ENCODE assay signal across 8 mouse cellular contexts in the genomic region with DNA sequence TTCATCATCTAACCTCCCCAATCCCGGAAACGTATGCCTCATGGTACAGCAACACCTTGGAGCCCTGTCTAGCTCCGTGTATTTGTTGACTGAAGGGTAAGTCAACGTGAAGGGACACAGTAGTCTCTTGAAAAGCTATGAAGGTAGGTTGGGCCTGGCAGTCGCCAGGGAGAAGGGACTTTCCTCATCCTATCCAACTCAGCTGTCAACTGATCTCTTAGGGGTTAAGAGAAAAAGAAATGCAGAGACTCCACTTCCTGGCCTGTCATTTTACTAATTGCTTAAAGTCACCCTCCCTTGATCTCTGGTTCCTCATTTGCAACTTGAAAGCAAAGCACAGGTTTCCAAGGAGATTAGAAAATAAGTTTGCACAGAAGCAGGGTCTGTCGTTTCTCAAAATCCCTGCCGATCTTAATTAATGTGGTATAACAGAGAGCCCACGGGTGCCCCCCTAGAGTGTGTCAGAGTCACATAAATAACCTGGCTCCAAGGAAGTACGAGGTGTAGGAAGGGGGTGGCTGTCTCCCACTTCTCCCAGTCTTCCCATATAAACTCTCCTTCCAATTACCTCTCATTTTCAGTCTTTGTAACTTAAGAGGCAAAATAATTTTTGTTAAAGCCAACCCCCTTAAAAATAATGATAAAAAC. TPM values are rescaled to one million over a fixed set of nuclear protein-coding genes. Genes with fewer than 3 reads are reported as not detected.
DNase-seq lines count a peak whose midpoint lies in the region; ATAC-seq and TF ChIP-seq lines count a peak whose summit lies in the region.

No protein-coding gene starts in this region.

- no peaks in the 10 kb centered on the region for H3K9me3 ChIP-seq in forebrain, embryonic 12.5 days
- H3K9me3 ChIP-seq in liver, embryonic 13.5 days (replicated peaks): no peaks in the 10 kb centered on the region

- WGBS in forebrain, embryonic 12.5 days: 37% methylated on average over 9 of the region's 9 CpGs
- 28% methylated on average over 9 of the region's 9 CpGs for WGBS in liver, embryonic 13.5 days (ENCODE audit: insufficient replicate concordance)
- WGBS in small intestine, adult 2 months: 18% methylated on average over 9 of the region's 9 CpGs

- H3K4me1 ChIP-seq in forebrain, embryonic 12.5 days: peaks cover 14% of the 10 kb centered on the region
- peaks cover 18% of the 10 kb centered on the region for H3K4me1 ChIP-seq in liver, embryonic 13.5 days (replicated peaks)
- H3K4me1 ChIP-seq in small intestine, adult 2 months (ENCODE audit: control insufficient read depth, insufficient read depth, insufficient read length, low read length): peaks cover 26% of the 10 kb centered on the region; the same call in 1 of the 2 replicates

- TF ChIP-seq CTCF in small intestine, adult 2 months (IDR thresholded peaks at IDR 0.05; ENCODE audit: extremely low read depth, insufficient read length, insufficient replicate concordance, low read depth, low read length): no peak

- DNase-seq in A20 (ENCODE audit: low read depth, low spot score) (peak; percentile 86), adipocyte (ENCODE audit: low spot score) (no peak)
- DNase-seq in CD4-positive, CD25-positive, alpha-beta regulatory T cell, adult 2 months (ENCODE audit: low read depth, low spot score): peak; percentile 26
- no peak for DNase-seq in liver, embryonic 13.5 days
- DNase-seq in adrenal gland, postnatal 25 days: no peak
- no peak for DNase-seq in adrenal gland, postnatal 4 days (ENCODE audit: low spot score in 2 of 2)

- H3K9ac ChIP-seq in forebrain, embryonic 12.5 days: no peak overlapping the region
- no peak overlapping the region for H3K9ac ChIP-seq in liver, embryonic 13.5 days

- H3K36me3 ChIP-seq in forebrain, embryonic 12.5 days (replicated peaks): no peaks in the 10 kb centered on the region
- no peaks in the 10 kb centered on the region for H3K36me3 ChIP-seq in liver, embryonic 13.5 days
- no peaks in the 10 kb centered on the region for H3K36me3 ChIP-seq in small intestine, adult 2 months (ENCODE audit: control insufficient read depth, insufficient read depth, low read length)

- no peaks in the 10 kb centered on the region for H3K27me3 ChIP-seq in forebrain, embryonic 12.5 days
- H3K27me3 ChIP-seq in liver, embryonic 13.5 days: peaks cover 7% of the 10 kb centered on the region
- no peaks in the 10 kb centered on the region for H3K27me3 ChIP-seq in small intestine, adult 2 months (ENCODE audit: control insufficient read depth, insufficient read depth, low read length)

- H3K4me2 ChIP-seq in forebrain, embryonic 12.5 days: peak overlapping the region; percentile 75
- peak overlapping the region; percentile 67 for H3K4me2 ChIP-seq in liver, embryonic 13.5 days

- H3K4me3 ChIP-seq in forebrain, embryonic 12.5 days (replicated peaks): peak overlapping the region; percentile 34; the same call in 1 of the 2 replicates
- no peak overlapping the region; the same call in 1 of the 2 replicates for H3K4me3 ChIP-seq in liver, embryonic 13.5 days (replicated peaks)
- H3K4me3 ChIP-seq in small intestine, adult 2 months (ENCODE audit: low read depth, low read length): no peak overlapping the region

- H3K27ac ChIP-seq in forebrain, embryonic 12.5 days: no peak overlapping the region
- H3K27ac ChIP-seq in liver, embryonic 13.5 days: no peak overlapping the region
- H3K27ac ChIP-seq in small intestine, adult 2 months (ENCODE audit: insufficient read depth, low read depth, low read length): peak overlapping the region; percentile 98

- no peak for TF ChIP-seq POLR2A in small intestine, adult 2 months (IDR thresholded peaks at IDR 0.05; ENCODE audit: low read depth, low read length)

- ATAC-seq in forebrain, embryonic 12.5 days (ENCODE audit: low FRiP score): 0 out of 2 replicates have a peak, but pooled peaks have one; percentile 52
- ATAC-seq in liver, embryonic 13.5 days (ENCODE audit: low read depth): no peak

RNA-seq across cellular contexts. Expression of a gene that starts 34.1 kb away (rescaled TPM):
- polyA plus RNA-seq in forebrain, embryonic 12.5 days (2016; fragmentation: Nextera tagmentation; extraction: Ambion mirVana): 0.35 and 1.0 TPM in 2 replicates
- 0.08 TPM in 1 of 2 replicates, not detected in the other for polyA plus RNA-seq in liver, embryonic 13.5 days (2015; fragmentation: Nextera tagmentation; extraction: Ambion mirVana)
- 3.1 and 8.9 TPM in 2 replicates for polyA plus RNA-seq in small intestine, adult 2 months (2012; rRNA removed)
- not detected in 2 replicates for total RNA-seq in adrenal gland, postnatal 25 days (2021)
- total RNA-seq in adrenal gland, postnatal 4 days (2021): under 1 TPM in 1 of 2 experiments, not detected in 1; 0.56 TPM

RNA-seq across cellular contexts. Expression of a gene that starts 34.5 kb away (rescaled TPM):
- 1.3 TPM in 1 of 2 replicates, not detected in the other for polyA plus RNA-seq in forebrain, embryonic 12.5 days (2016; fragmentation: Nextera tagmentation; extraction: Ambion mirVana)
- polyA plus RNA-seq in liver, embryonic 13.5 days (2015; fragmentation: Nextera tagmentation; extraction: Ambion mirVana): 0.23 and 0.31 TPM in 2 replicates
- polyA plus RNA-seq in small intestine, adult 2 months (2012; rRNA removed): not detected in 2 replicates
- total RNA-seq in adrenal gland, postnatal 25 days (2021): 11.4 and 18.9 TPM in 2 replicates
- total RNA-seq in adrenal gland, postnatal 4 days (2021): 10 to 100 TPM; 18.9 to 19.6 TPM

Comparison
In these comparisons a context has a peak if more than half of its experiments do, and no peak if none do; other contexts are left out.
1. DNase-seq: peak in A20 (single experiment) and CD4-positive, CD25-positive, alpha-beta regulatory T cell, adult 2 months (single experiment); none in liver, embryonic 13.5 days (single experiment), adipocyte (single experiment), adrenal gland, postnatal 25 days (single experiment) and adrenal gland, postnatal 4 days (0 of 2).